Mouse (Mus musculus) heart, postnatal 0 days (tissue): Measurements from ENCODE around the gene Otol1. TPM values are rescaled to one million over a fixed set of nuclear protein-coding genes. Genes with fewer than 3 reads are reported as not detected.

Source experiments
- ATAC-seq: fragments of 200-750 bp; cut with Nextera tagmentation; 2 replicates; pipeline ENCODE4 v1.8.0; 2017; ENCODE audit warnings: low read depth, moderate number of reproducible peaks, moderate library complexity; ENCODE audit not compliant: insufficient read depth
- DNase-seq: peaks from one replicate; pipeline ENCODE4 v3.0.0-alpha.2; 2016; ENCODE audit warnings: low spot score
- H3K27ac ChIP-seq: fragments of 300-500 bp; sonication (generic); 2 replicates; pipeline ENCODE4 v1.5.1; 2014; ENCODE audit warnings: low read depth, mild to moderate bottlenecking
- H3K27me3 ChIP-seq: fragments of 300-500 bp; sonication (generic); 2 replicates; pipeline ENCODE4 v1.6.1; 2014; ENCODE audit warnings: low read length, mixed read lengths; ENCODE audit not compliant: control insufficient read depth, insufficient read depth
- H3K36me3 ChIP-seq: fragments of 300-500 bp; sonication (generic); replicated peaks from 2 replicates; pipeline ENCODE4 v1.6.1; 2014; ENCODE audit warnings: low read length, mixed read lengths; ENCODE audit not compliant: control insufficient read depth, insufficient read depth
- H3K4me1 ChIP-seq: fragments of 300-500 bp; sonication (generic); 2 replicates; pipeline ENCODE4 v1.6.1; 2014; ENCODE audit warnings: antibody characterized with exemption; ENCODE audit not compliant: control insufficient read depth, insufficient read depth
- H3K4me2 ChIP-seq: fragments of 300-500 bp; sonication (generic); 2 replicates; pipeline ENCODE4 v1.6.1; 2014; ENCODE audit warnings: low read depth, mild to moderate bottlenecking, low read length, moderate library complexity
- H3K4me3 ChIP-seq: fragments of 300-500 bp; sonication (generic); 2 replicates; pipeline ENCODE4 v1.5.1; 2014; ENCODE audit warnings: low read depth, low read length
- H3K9ac ChIP-seq: fragments of 300-500 bp; sonication (generic); replicated peaks from 2 replicates; pipeline ENCODE4 v1.6.1; 2014; ENCODE audit warnings: low read depth, low read length, mixed read lengths
- H3K9me3 ChIP-seq: fragments of 300-500 bp; sonication (generic); replicated peaks from 2 replicates; pipeline ENCODE4 v1.6.1; 2016; ENCODE audit warnings: low read length; ENCODE audit not compliant: control insufficient read depth
- CTCF ChIP-seq: IDR thresholded peaks from 2 replicates; pipeline ENCODE4 v1.5.1; 2016; ENCODE audit warnings: antibody characterized with exemption, control low read depth, low read depth
- EP300 ChIP-seq: IDR thresholded peaks from 2 replicates; pipeline ENCODE4 v1.6.1; 2016; ENCODE audit warnings: antibody characterized with exemption, low read depth
- WGBS: fragments of 180-500 bp; shearing (Covaris S2); extraction: QIAGEN DNeasy Blood & Tissue Kit; methylation state at CpG from one replicate; pipeline ENCODE4 v1.1.7; 2014; 5-methylcytosine and 5-hydroxymethylcytosine counted together
- polyA plus RNA-seq: library from polyadenylated mRNA; unstranded; fragments of >200 nt; fragmentation: Nextera tagmentation; extraction: Ambion mirVana; gene quantifications from 2 replicates; pipeline ENCODE4 v1.2.1, GENCODE M21; 2015
- total RNA-seq: library from RNA; depleted of rRNA; stranded (reverse); fragments of >200 nt; gene quantifications from 2 replicates; pipeline ENCODE4 v1.2.3, GENCODE M21; 2014; ENCODE audit warnings: low replicate concordance; rRNA removed

Otol1 gene
- total RNA-seq (not detected in 2 replicates), polyA plus RNA-seq (not detected in 2 replicates)

- Histone ChIP-seq H3K9ac (no peak within 1 kb of the TSS), H3K4me1 (no peaks in the 10 kb centered on the region), H3K4me3 (no peak within 1 kb of the TSS), H3K27me3 (no peaks in the 10 kb centered on the region), H3K9me3 (no peaks in the 10 kb centered on the region), H3K27ac (no peak within 1 kb of the TSS), H3K4me2 (no peak within 1 kb of the TSS), H3K36me3 (no peaks in the 10 kb centered on the region)
- 59% methylated on average over 4 of the region's 4 CpGs for WGBS
- TF ChIP-seq CTCF: no peak
- no peak for TF ChIP-seq EP300
- no peak for DNase-seq
- ATAC-seq: no peak
Observed at GRCm38 (mm10) chr3:70007313-70007712, at the start of gene Otol1. TSS of gene Otol1 (plus strand) at chr3:70007613.

GRCm38 (mm10) chr3:69962187-69962586, 45.2 kb upstream of the Otol1 start:
- 54% methylated on average over 5 of the region's 5 CpGs for WGBS
- peak; percentile 7 for DNase-seq

GRCm38 (mm10) chr3:69971482-69972097, 35.8 kb upstream of the Otol1 start:
- Histone ChIP-seq H3K36me3 (no peaks in the 10 kb centered on the region), H3K27me3 (no peaks in the 10 kb centered on the region), H3K4me3 (no peak overlapping the region), H3K9me3 (no peaks in the 10 kb centered on the region), H3K4me2 (no peak overlapping the region), H3K9ac (no peak overlapping the region), H3K4me1 (no peaks in the 10 kb centered on the region), H3K27ac (no peak overlapping the region)
- DNase-seq (no peak), ATAC-seq (no peak)
- 72% methylated on average over 6 of the region's 6 CpGs for WGBS
- TF ChIP-seq EP300: no peak
- TF ChIP-seq CTCF: no peak

More at GRCm38 (mm10) chr3:69962187-69962586, 45.2 kb upstream of the Otol1 start:
- no peaks in the 10 kb centered on the region for H3K9me3 ChIP-seq
- no peaks in the 10 kb centered on the region for H3K4me1 ChIP-seq
- peak; percentile 60 for TF ChIP-seq CTCF
- no peak for TF ChIP-seq EP300
- H3K9ac ChIP-seq: no peak overlapping the region
- no peak overlapping the region for H3K4me2 ChIP-seq
- H3K27ac ChIP-seq: no peak overlapping the region
- no peak overlapping the region for H3K4me3 ChIP-seq
- H3K27me3 ChIP-seq: no peaks in the 10 kb centered on the region
- H3K36me3 ChIP-seq: no peaks in the 10 kb centered on the region
- no peak for ATAC-seq

- H3K36me3 ChIP-seq: no peaks in the 10 kb centered on the region
- no peak for ATAC-seq
Observed at GRCm38 (mm10) chr3:69978092-69978491, 29.3 kb upstream of the Otol1 start.

GRCm38 (mm10) chr3:69993806-69994205, 13.6 kb upstream of the Otol1 start:
- H3K9ac ChIP-seq: no peak overlapping the region
- no peak overlapping the region for H3K27ac ChIP-seq
- no peak for TF ChIP-seq EP300
- TF ChIP-seq CTCF: no peak
- no peaks in the 10 kb centered on the region for H3K9me3 ChIP-seq
- ATAC-seq: no peak
- WGBS: 76% methylated on average over 4 of the region's 4 CpGs
- no peaks in the 10 kb centered on the region for H3K27me3 ChIP-seq
- no peaks in the 10 kb centered on the region for H3K36me3 ChIP-seq
- no peak overlapping the region for H3K4me3 ChIP-seq
- no peak for DNase-seq
- no peaks in the 10 kb centered on the region for H3K4me1 ChIP-seq
- H3K4me2 ChIP-seq: no peak overlapping the region

More at GRCm38 (mm10) chr3:69978092-69978491, 29.3 kb upstream of the Otol1 start:
- no peak overlapping the region for H3K4me2 ChIP-seq
- H3K9me3 ChIP-seq: no peaks in the 10 kb centered on the region
- no peak overlapping the region for H3K27ac ChIP-seq
- H3K4me1 ChIP-seq: no peaks in the 10 kb centered on the region
- H3K4me3 ChIP-seq: no peak overlapping the region
- H3K9ac ChIP-seq: no peak overlapping the region
- no peak for DNase-seq
- no peak for TF ChIP-seq CTCF
- TF ChIP-seq EP300: no peak
- H3K27me3 ChIP-seq: no peaks in the 10 kb centered on the region

GRCm38 (mm10) chr3:70001540-70001939, 5.9 kb upstream of the Otol1 start:
- DNase-seq: no peak
- H3K9me3 ChIP-seq: no peaks in the 10 kb centered on the region
- 52% methylated on average over 9 of the region's 9 CpGs for WGBS
- no peaks in the 10 kb centered on the region for H3K36me3 ChIP-seq
- no peak overlapping the region for H3K4me3 ChIP-seq
- TF ChIP-seq EP300: no peak
- no peak for TF ChIP-seq CTCF
- H3K27ac ChIP-seq: no peak overlapping the region
- no peak for ATAC-seq
- no peaks in the 10 kb centered on the region for H3K4me1 ChIP-seq
- H3K9ac ChIP-seq: no peak overlapping the region
- H3K27me3 ChIP-seq: no peaks in the 10 kb centered on the region
- H3K4me2 ChIP-seq: no peak overlapping the region
